ENCODE assay signal across 12 mouse cellular contexts in the genomic region with DNA sequence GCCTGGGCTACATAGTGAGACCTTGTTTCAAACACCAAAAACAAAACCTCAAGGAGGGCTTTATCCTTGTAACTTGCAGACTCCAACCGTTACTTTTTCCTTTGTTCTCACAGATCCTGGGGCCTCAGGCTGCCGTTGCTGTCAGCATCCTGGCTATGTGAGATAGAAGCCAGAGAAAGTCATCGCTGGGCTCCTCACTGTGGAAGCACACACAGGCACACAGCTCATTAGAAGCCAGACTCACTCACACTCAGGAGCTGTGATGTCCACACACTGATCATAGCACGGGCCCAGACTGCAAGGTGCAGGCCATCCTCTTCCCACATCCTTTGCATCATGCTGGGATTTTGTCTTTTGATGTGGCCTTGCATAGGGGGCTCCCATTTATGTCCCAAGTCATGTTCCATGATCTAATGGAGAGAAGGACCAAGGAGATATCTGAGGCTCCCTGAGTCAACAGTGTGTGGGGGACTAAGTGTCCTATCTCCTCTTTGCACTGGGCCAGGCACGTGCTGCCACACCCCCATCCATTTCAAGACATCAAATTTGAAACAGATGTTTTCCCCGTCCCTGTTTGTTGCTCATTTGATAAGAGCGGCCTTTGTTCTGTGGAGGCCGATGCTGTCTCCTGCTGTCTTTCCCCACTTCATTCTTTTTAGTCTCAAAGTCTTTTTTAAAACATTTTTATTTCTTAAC. TPM values are rescaled to one million over a fixed set of nuclear protein-coding genes. Genes with fewer than 3 reads are reported as not detected.
A peak's percentile ranks its signal among the peaks of the same experiment; 100 is the strongest.
DNase-seq lines count a peak whose midpoint lies in the region; ATAC-seq and TF ChIP-seq lines count a peak whose summit lies in the region.
"Had no signal": no experiment of that assay in that cellular context is flagged by ENCODE, and none has a peak within 500 bp of the region (broad histone marks: within the 10 kb centered on the region; RNA-seq: fewer than 3 reads in every experiment).

No protein-coding gene starts in this region.

- TF ChIP-seq POLR2A in thymus, adult 2 months (IDR thresholded peaks at IDR 0.05; ENCODE audit: control insufficient read depth, extremely low read depth, insufficient read depth, low read length, poor library complexity) = no peak
- TF ChIP-seq POLR2A in cerebellum, adult 2 months (IDR thresholded peaks at IDR 0.05; ENCODE audit: borderline replicate concordance, insufficient read depth, low read length) = no peak

- peak overlapping the region; percentile 77 for H3K27ac ChIP-seq in heart, embryonic 10.5 days
- no peak overlapping the region for H3K27ac ChIP-seq in embryonic facial prominence, embryonic 11.5 days (replicated peaks; ENCODE audit: low read depth, low read length)
- H3K27ac ChIP-seq in liver, postnatal 0 days (ENCODE audit: low read depth) = peak overlapping the region; percentile 93
- no peak overlapping the region for H3K27ac ChIP-seq in thymus, adult 2 months (ENCODE audit: control insufficient read depth, insufficient read depth, low read length)
- H3K27ac ChIP-seq in cerebellum, adult 2 months (ENCODE audit: insufficient read depth, low read length) = no peak overlapping the region
- H3K27ac ChIP-seq: neural tube, embryonic 12.5 days had no signal

- peaks cover 31% of the 10 kb centered on the region for H3K4me1 ChIP-seq in heart, embryonic 10.5 days
- H3K4me1 ChIP-seq in G1E (ENCODE audit: insufficient read depth, low read depth, low read length) = peaks cover 82% of the 10 kb centered on the region
- H3K4me1 ChIP-seq in embryonic facial prominence, embryonic 11.5 days (ENCODE audit: control insufficient read depth, insufficient read depth, low read length) = no peaks in the 10 kb centered on the region
- H3K4me1 ChIP-seq in liver, postnatal 0 days (ENCODE audit: insufficient read depth) = peaks cover 39% of the 10 kb centered on the region
- H3K4me1 ChIP-seq in thymus, adult 2 months (replicated peaks; ENCODE audit: control insufficient read depth, insufficient read depth, low read length) = no peaks in the 10 kb centered on the region
- no peaks in the 10 kb centered on the region for H3K4me1 ChIP-seq in cerebellum, adult 2 months (ENCODE audit: control insufficient read depth, insufficient read depth, low read length)
- H3K4me1 ChIP-seq: neural tube, embryonic 12.5 days had no signal

- no peak overlapping the region for H3K4me3 ChIP-seq in heart, embryonic 10.5 days
- H3K4me3 ChIP-seq in G1E (ENCODE audit: low read depth, low read length) = peak overlapping the region; percentile 57; the same call in 1 of the 2 replicates
- no peak overlapping the region for H3K4me3 ChIP-seq in embryonic facial prominence, embryonic 11.5 days (ENCODE audit: low read depth, low read length)
- no peak overlapping the region for H3K4me3 ChIP-seq in liver, postnatal 0 days (ENCODE audit: low read depth, low read length)
- H3K4me3 ChIP-seq in thymus, adult 2 months (ENCODE audit: control insufficient read depth, insufficient read depth, low read length) = no peak overlapping the region
- no peak overlapping the region for H3K4me3 ChIP-seq in cerebellum, adult 2 months (replicated peaks; ENCODE audit: insufficient read depth, low read depth, low read length)
- H3K4me3 ChIP-seq: neural tube, embryonic 12.5 days had no signal

- ATAC-seq in G1E (ENCODE audit: extremely low read depth, insufficient number of reproducible peaks, low FRiP score, poor library complexity, severe bottlenecking) = peak; percentile 83
- no peak for ATAC-seq in embryonic facial prominence, embryonic 11.5 days (replicated peaks; ENCODE audit: insufficient number of reproducible peaks, low FRiP score, low TSS enrichment, low read depth)
- ATAC-seq in liver, postnatal 0 days = peak; percentile 90
- ATAC-seq: lung, postnatal 0 days had no signal

- peak; percentile 97 for TF ChIP-seq EP300 in liver, postnatal 0 days (IDR thresholded peaks at IDR 0.05; ENCODE audit: low read depth)

- H3K9ac ChIP-seq in embryonic facial prominence, embryonic 11.5 days (replicated peaks; ENCODE audit: low read length) = no peak overlapping the region
- H3K9ac ChIP-seq in liver, postnatal 0 days (replicated peaks) = peak overlapping the region; percentile 32
- H3K9ac ChIP-seq: neural tube, embryonic 12.5 days had no signal

- no peaks in the 10 kb centered on the region for H3K36me3 ChIP-seq in heart, embryonic 10.5 days
- peaks cover 18% of the 10 kb centered on the region for H3K36me3 ChIP-seq in G1E (replicated peaks)
- H3K36me3 ChIP-seq in embryonic facial prominence, embryonic 11.5 days (replicated peaks; ENCODE audit: control insufficient read depth, insufficient read depth, low read depth, low read length) = no peaks in the 10 kb centered on the region
- H3K36me3 ChIP-seq in liver, postnatal 0 days (replicated peaks; ENCODE audit: insufficient read depth, low read length) = no peaks in the 10 kb centered on the region; the same call in 1 of the 2 replicates
- no peaks in the 10 kb centered on the region for H3K36me3 ChIP-seq in thymus, adult 2 months (ENCODE audit: control insufficient read depth, insufficient read depth, low read length)
- H3K36me3 ChIP-seq: neural tube, embryonic 12.5 days had no signal

- H3K4me2 ChIP-seq in embryonic facial prominence, embryonic 11.5 days (ENCODE audit: low read depth, low read length) = no peak overlapping the region
- peak overlapping the region; percentile 50 for H3K4me2 ChIP-seq in liver, postnatal 0 days (ENCODE audit: low read depth, low read length)
- H3K4me2 ChIP-seq: neural tube, embryonic 12.5 days had no signal

- TF ChIP-seq CTCF in G1E (IDR thresholded peaks at IDR 0.05; ENCODE audit: low read depth, low read length) = no peak
- no peak for TF ChIP-seq CTCF in liver, postnatal 0 days (IDR thresholded peaks at IDR 0.05; ENCODE audit: low read depth)
- TF ChIP-seq CTCF in thymus, adult 2 months (IDR thresholded peaks at IDR 0.05; ENCODE audit: borderline replicate concordance, control insufficient read depth, extremely low read depth, insufficient read depth, low read length, poor library complexity) = no peak
- no peak for TF ChIP-seq CTCF in cerebellum, adult 2 months (IDR thresholded peaks at IDR 0.05; ENCODE audit: borderline replicate concordance, insufficient read depth, low read depth, low read length)

- WGBS in heart, embryonic 10.5 days = 20% methylated on average over 8 of the region's 8 CpGs
- 34% methylated on average over 8 of the region's 8 CpGs for WGBS in embryonic facial prominence, embryonic 11.5 days
- 47% methylated on average over 8 of the region's 8 CpGs for WGBS in liver, postnatal 0 days (ENCODE audit: insufficient replicate concordance)
- WGBS in thymus, adult 2 months = 90% methylated on average over 8 of the region's 8 CpGs
- 57% methylated on average over 8 of the region's 8 CpGs for WGBS in cerebellum, adult 2 months

- H3K27me3 ChIP-seq in heart, embryonic 10.5 days (ENCODE audit: insufficient read depth, poor library complexity, severe bottlenecking) = no peaks in the 10 kb centered on the region
- H3K27me3 ChIP-seq in G1E (ENCODE audit: insufficient read depth, low read length) = no peaks in the 10 kb centered on the region
- no peaks in the 10 kb centered on the region for H3K27me3 ChIP-seq in embryonic facial prominence, embryonic 11.5 days (ENCODE audit: control insufficient read depth, insufficient read depth, low read length)
- H3K27me3 ChIP-seq in liver, postnatal 0 days (ENCODE audit: insufficient read depth, low read length) = no peaks in the 10 kb centered on the region
- no peaks in the 10 kb centered on the region for H3K27me3 ChIP-seq in thymus, adult 2 months (ENCODE audit: control insufficient read depth, insufficient read depth, low read length)
- no peaks in the 10 kb centered on the region for H3K27me3 ChIP-seq in cerebellum, adult 2 months (ENCODE audit: control insufficient read depth, insufficient read depth, low read length)
- H3K27me3 ChIP-seq: neural tube, embryonic 12.5 days had no signal

- DNase-seq in heart, embryonic 10.5 days (ENCODE audit: low spot score) = peak; percentile 89
- no peak for DNase-seq in heart, postnatal 4 days
- DNase-seq in G1E (ENCODE audit: low spot score) = peak; percentile 60
- peak; percentile 52 for DNase-seq in embryonic facial prominence, embryonic 11.5 days (ENCODE audit: low spot score)
- DNase-seq in liver, postnatal 0 days = peak; percentile 67
- no peak for DNase-seq in thymus, adult 2 months
- DNase-seq in cerebellum, adult 2 months = no peak
- no peak for DNase-seq in left cerebral cortex, adult 11 months (ENCODE audit: low spot score)
- DNase-seq: cerebellum, adult 8-10 months had no signal

- no peaks in the 10 kb centered on the region for H3K9me3 ChIP-seq in heart, embryonic 10.5 days
- H3K9me3 ChIP-seq in G1E (replicated peaks) = no peaks in the 10 kb centered on the region
- no peaks in the 10 kb centered on the region for H3K9me3 ChIP-seq in embryonic facial prominence, embryonic 11.5 days (replicated peaks; ENCODE audit: control insufficient read depth, low read length)
- H3K9me3 ChIP-seq in liver, postnatal 0 days (ENCODE audit: low read length) = no peaks in the 10 kb centered on the region
- H3K9me3 ChIP-seq: neural tube, embryonic 12.5 days had no signal

RNA-seq across cellular contexts. Expression of a gene that starts 17.5 kb away (rescaled TPM):
- 3.5 and 3.9 TPM in 2 replicates for polyA plus RNA-seq in heart, embryonic 10.5 days (2016; fragmentation: Nextera tagmentation; extraction: Ambion mirVana)
- total RNA-seq in heart, postnatal 4 days (2021) = not detected
- 25.7 and 27.8 TPM in 2 replicates for total RNA-seq in G1E (2014; fragmentation: Nextera tagmentation)
- total RNA-seq in G1E (2017) = 40.0 and 40.9 TPM in 2 replicates
- 7.2 and 8.5 TPM in 2 replicates for polyA plus RNA-seq in G1E (2012)
- polyA plus RNA-seq in embryonic facial prominence, embryonic 11.5 days (2014; fragmentation: Nextera tagmentation; extraction: Ambion mirVana) = 0.95 and 1.6 TPM in 2 replicates
- polyA plus RNA-seq in liver, postnatal 0 days (2015; fragmentation: Nextera tagmentation; extraction: Ambion mirVana) = 8.0 and 9.1 TPM in 2 replicates
- polyA plus RNA-seq in thymus, adult 2 months (2012; rRNA removed) = 0.09 and 0.19 TPM in 2 replicates
- polyA plus RNA-seq in cerebellum, adult 2 months (2012; rRNA removed) = 5.4 and 6.0 TPM in 2 replicates
- total RNA-seq: heart, postnatal 25 days had no signal
- polyA plus RNA-seq: lung, postnatal 0 days had no signal

Comparison
In these comparisons a context has a peak if more than half of its experiments do, and no peak if none do; other contexts are left out.
1. DNase-seq: peak in heart, embryonic 10.5 days (single experiment), G1E (single experiment), embryonic facial prominence, embryonic 11.5 days (single experiment) and liver, postnatal 0 days (single experiment); none in heart, postnatal 4 days (single experiment), thymus, adult 2 months (single experiment), cerebellum, adult 2 months (0 of 2) and left cerebral cortex, adult 11 months (single experiment).
2. H3K27ac ChIP-seq: peak in heart, embryonic 10.5 days (single experiment) and liver, postnatal 0 days (single experiment); none in embryonic facial prominence, embryonic 11.5 days (single experiment), thymus, adult 2 months (single experiment) and cerebellum, adult 2 months (single experiment).